Mouse (Mus musculus): ENCODE measurements around the gene Ctse. TPM values are rescaled to one million over a fixed set of nuclear protein-coding genes. Genes with fewer than 3 reads are reported as not detected.
"Not testable (repeated sequence)": the region's sequence is repeated elsewhere in the genome, so short reads cannot be mapped to it uniquely, and the experiment has no call there.

Ctse gene
- polyA plus RNA-seq, 1 experiment from 2014 or later: not detected

- no peak overlapping the region for H3K9ac ChIP-seq (ENCODE audit: low read depth, low read length)
- H3K36me3 ChIP-seq (ENCODE audit: control insufficient read depth, insufficient read depth, low read length): no peaks in the 10 kb centered on the region
- H3K27me3 ChIP-seq (replicated peaks; ENCODE audit: control insufficient read depth, insufficient read depth, low read length): no peaks in the 10 kb centered on the region
- H3K4me1 ChIP-seq (ENCODE audit: control insufficient read depth, insufficient read depth, low read depth, low read length): no peaks in the 10 kb centered on the region
- ATAC-seq: no peak
- no peak overlapping the region for H3K4me2 ChIP-seq (ENCODE audit: low read length)
- H3K4me3 ChIP-seq (ENCODE audit: low read length): no peak overlapping the region
- H3K9me3 ChIP-seq (ENCODE audit: control insufficient read depth, low read length): peaks cover 5% of the 10 kb centered on the region
- H3K27ac ChIP-seq (ENCODE audit: low read depth, low read length): no peak overlapping the region
- WGBS: 84% methylated on average over 5 of the region's 5 CpGs
These were observed 21.4 kb upstream of the Ctse start for GRCm38 (mm10) chr1:131616546-131617220.

GRCm38 (mm10) chr1:131618576-131618975, 19.5 kb upstream of the Ctse start:
- WGBS: 85% methylated on average over 1 of the region's 1 CpGs
- peaks cover 5% of the 10 kb centered on the region for H3K9me3 ChIP-seq (ENCODE audit: control insufficient read depth, low read length)
- no peak overlapping the region for H3K4me3 ChIP-seq (ENCODE audit: low read length)
- H3K4me2 ChIP-seq (ENCODE audit: low read length): no peak overlapping the region
- H3K27ac ChIP-seq (ENCODE audit: low read depth, low read length): no peak overlapping the region
- H3K9ac ChIP-seq (ENCODE audit: low read depth, low read length): no peak overlapping the region
- no peak for ATAC-seq
- H3K4me1 ChIP-seq (ENCODE audit: control insufficient read depth, insufficient read depth, low read depth, low read length): no peaks in the 10 kb centered on the region
- no peaks in the 10 kb centered on the region for H3K36me3 ChIP-seq (ENCODE audit: control insufficient read depth, insufficient read depth, low read length)
- H3K27me3 ChIP-seq (replicated peaks; ENCODE audit: control insufficient read depth, insufficient read depth, low read length): no peaks in the 10 kb centered on the region

GRCm38 (mm10) chr1:131619348-131619747, 18.8 kb upstream of the Ctse start:
- Histone ChIP-seq H3K4me1 (ENCODE audit: control insufficient read depth, insufficient read depth, low read depth, low read length) (no peaks in the 10 kb centered on the region), H3K9ac (ENCODE audit: low read depth, low read length) (no peak overlapping the region), H3K4me2 (ENCODE audit: low read length) (no peak overlapping the region), H3K36me3 (ENCODE audit: control insufficient read depth, insufficient read depth, low read length) (no peaks in the 10 kb centered on the region), H3K27me3 (replicated peaks; ENCODE audit: control insufficient read depth, insufficient read depth, low read length) (no peaks in the 10 kb centered on the region), H3K4me3 (ENCODE audit: low read length) (no peak overlapping the region), H3K9me3 (ENCODE audit: control insufficient read depth, low read length) (peaks cover 5% of the 10 kb centered on the region), H3K27ac (ENCODE audit: low read depth, low read length) (no peak overlapping the region)
- WGBS: 91% methylated on average over 7 of the region's 7 CpGs
- no peak for ATAC-seq

GRCm38 (mm10) chr1:131623644-131624043, 14.5 kb upstream of the Ctse start:
- Histone ChIP-seq H3K9ac (ENCODE audit: low read depth, low read length) (no peak overlapping the region), H3K4me3 (ENCODE audit: low read length) (no peak overlapping the region), H3K27ac (ENCODE audit: low read depth, low read length) (no peak overlapping the region), H3K27me3 (replicated peaks; ENCODE audit: control insufficient read depth, insufficient read depth, low read length) (no peaks in the 10 kb centered on the region), H3K9me3 (ENCODE audit: control insufficient read depth, low read length) (peaks cover 5% of the 10 kb centered on the region), H3K4me1 (ENCODE audit: control insufficient read depth, insufficient read depth, low read depth, low read length) (no peaks in the 10 kb centered on the region), H3K36me3 (ENCODE audit: control insufficient read depth, insufficient read depth, low read length) (no peaks in the 10 kb centered on the region), H3K4me2 (ENCODE audit: low read length) (no peak overlapping the region)
- 88% methylated on average over 3 of the region's 3 CpGs for WGBS
- ATAC-seq: no peak

- no peaks in the 10 kb centered on the region for H3K27me3 ChIP-seq (replicated peaks; ENCODE audit: control insufficient read depth, insufficient read depth, low read length)
- H3K4me1 ChIP-seq (ENCODE audit: control insufficient read depth, insufficient read depth, low read depth, low read length): no peaks in the 10 kb centered on the region
- WGBS: 61% methylated on average over 3 of the region's 3 CpGs
- no peak overlapping the region for H3K4me2 ChIP-seq (ENCODE audit: low read length)
- H3K27ac ChIP-seq (ENCODE audit: low read depth, low read length): no peak overlapping the region
- H3K4me3 ChIP-seq (ENCODE audit: low read length): no peak overlapping the region
- no peaks in the 10 kb centered on the region for H3K36me3 ChIP-seq (ENCODE audit: control insufficient read depth, insufficient read depth, low read length)
- no peak overlapping the region for H3K9ac ChIP-seq (ENCODE audit: low read depth, low read length)
- peaks cover 5% of the 10 kb centered on the region for H3K9me3 ChIP-seq (ENCODE audit: control insufficient read depth, low read length)
- ATAC-seq: no peak
These were observed 13.8 kb upstream of the Ctse start for GRCm38 (mm10) chr1:131624175-131624835.

GRCm38 (mm10) chr1:131626200-131626599, 11.9 kb upstream of the Ctse start:
- H3K9ac ChIP-seq (ENCODE audit: low read depth, low read length): no peak overlapping the region
- no peaks in the 10 kb centered on the region for H3K36me3 ChIP-seq (ENCODE audit: control insufficient read depth, insufficient read depth, low read length)
- no peaks in the 10 kb centered on the region for H3K9me3 ChIP-seq (ENCODE audit: control insufficient read depth, low read length)
- 92% methylated on average over 6 of the region's 6 CpGs for WGBS
- no peaks in the 10 kb centered on the region for H3K4me1 ChIP-seq (ENCODE audit: control insufficient read depth, insufficient read depth, low read depth, low read length)
- H3K4me2 ChIP-seq (ENCODE audit: low read length): no peak overlapping the region
- ATAC-seq: no peak
- no peaks in the 10 kb centered on the region for H3K27me3 ChIP-seq (replicated peaks; ENCODE audit: control insufficient read depth, insufficient read depth, low read length)
- H3K4me3 ChIP-seq (ENCODE audit: low read length): no peak overlapping the region
- no peak overlapping the region for H3K27ac ChIP-seq (ENCODE audit: low read depth, low read length)

- not testable (repeated sequence) for H3K4me1 ChIP-seq (ENCODE audit: control insufficient read depth, insufficient read depth, low read depth, low read length); ATAC-seq; H3K9me3 ChIP-seq (ENCODE audit: control insufficient read depth, low read length); H3K27ac ChIP-seq (ENCODE audit: low read depth, low read length); H3K27me3 ChIP-seq (replicated peaks; ENCODE audit: control insufficient read depth, insufficient read depth, low read length); H3K9ac ChIP-seq (ENCODE audit: low read depth, low read length); H3K4me2 ChIP-seq (ENCODE audit: low read length); H3K36me3 ChIP-seq (ENCODE audit: control insufficient read depth, insufficient read depth, low read length); H3K4me3 ChIP-seq (ENCODE audit: low read length)
- WGBS: 44% methylated on average over 6 of the region's 6 CpGs
These were observed 5.9 kb upstream of the Ctse start for GRCm38 (mm10) chr1:131632216-131632615.

GRCm38 (mm10) chr1:131634495-131634894, 3.6 kb upstream of the Ctse start:
- Histone ChIP-seq H3K9ac (ENCODE audit: low read depth, low read length) (no peak overlapping the region), H3K4me3 (ENCODE audit: low read length) (no peak overlapping the region), H3K4me2 (ENCODE audit: low read length) (no peak overlapping the region), H3K4me1 (ENCODE audit: control insufficient read depth, insufficient read depth, low read depth, low read length) (no peaks in the 10 kb centered on the region), H3K9me3 (ENCODE audit: control insufficient read depth, low read length) (no peaks in the 10 kb centered on the region), H3K27me3 (replicated peaks; ENCODE audit: control insufficient read depth, insufficient read depth, low read length) (no peaks in the 10 kb centered on the region), H3K36me3 (ENCODE audit: control insufficient read depth, insufficient read depth, low read length) (no peaks in the 10 kb centered on the region), H3K27ac (ENCODE audit: low read depth, low read length) (no peak overlapping the region)
- no peak for ATAC-seq

- Histone ChIP-seq H3K9ac (ENCODE audit: low read depth, low read length) (no peak overlapping the region), H3K36me3 (ENCODE audit: control insufficient read depth, insufficient read depth, low read length) (no peaks in the 10 kb centered on the region), H3K4me1 (ENCODE audit: control insufficient read depth, insufficient read depth, low read depth, low read length) (no peaks in the 10 kb centered on the region), H3K9me3 (ENCODE audit: control insufficient read depth, low read length) (no peaks in the 10 kb centered on the region), H3K27me3 (replicated peaks; ENCODE audit: control insufficient read depth, insufficient read depth, low read length) (no peaks in the 10 kb centered on the region), H3K4me3 (ENCODE audit: low read length) (no peak overlapping the region), H3K4me2 (ENCODE audit: low read length) (no peak overlapping the region), H3K27ac (ENCODE audit: low read depth, low read length) (no peak overlapping the region)
- no peak for ATAC-seq
- 92% methylated on average over 9 of the region's 9 CpGs for WGBS
These were observed 675 bp downstream of the Ctse start for GRCm38 (mm10) chr1:131638541-131639421.

Measured in hindbrain, embryonic 16.5 days (tissue).